Mouse (Mus musculus) olfactory bulb, adult 2 months (tissue): Measurements from ENCODE around the gene Bcar3.

ENCODE experiments used
- CTCF ChIP-seq: fragments of 200-500 bp; IDR thresholded peaks from 2 replicates; pipeline ENCODE4 v1.5.1; 2012; ENCODE audit warnings: low read depth, mild to moderate bottlenecking, low read length, moderate library complexity; ENCODE audit not compliant: insufficient read depth
- POLR2A ChIP-seq: fragments of 200-500 bp; IDR thresholded peaks from 2 replicates; pipeline ENCODE4 v1.6.1; 2012; ENCODE audit warnings: mild to moderate bottlenecking, low read depth, low read length, moderate library complexity; ENCODE audit not compliant: insufficient read depth

DNA sequence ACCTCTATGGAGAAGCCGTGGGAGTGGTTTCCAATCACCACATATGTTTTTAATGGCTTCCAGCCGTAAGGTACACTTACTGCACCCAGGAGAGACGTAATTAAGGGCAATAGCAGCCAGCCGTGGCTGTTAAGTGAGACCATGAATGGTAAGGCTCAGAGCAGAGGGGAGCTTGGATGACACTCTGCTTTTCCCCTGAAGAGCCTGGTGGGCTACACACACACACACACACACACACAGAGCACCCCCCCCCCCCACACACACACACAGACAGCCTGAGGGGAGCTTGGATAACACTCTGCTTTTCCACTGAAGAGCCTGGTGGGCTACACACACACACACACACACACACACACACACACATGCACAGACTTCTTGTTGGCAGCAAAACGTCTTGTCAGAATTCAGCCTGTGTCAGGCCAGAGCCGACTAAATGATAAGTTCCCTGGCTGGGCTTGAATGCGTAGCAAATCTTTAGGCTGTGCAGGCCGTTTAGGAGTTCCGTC, 224.3 kb downstream of the Bcar3 start:
- TF ChIP-seq CTCF = no peak
- TF ChIP-seq POLR2A = no peak
